Mouse (Mus musculus): ENCODE measurements around the gene Fkbp11.
"Not testable (repeated sequence)": the region's sequence is repeated elsewhere in the genome, so short reads cannot be mapped to it uniquely, and the experiment has no call there.

The Fkbp11 gene

GRCm38 (mm10) chr15:98727443-98728321, at the start of gene Fkbp11:
TSS of gene Fkbp11 (minus strand) at chr15:98728198.
- no peak for DNase-seq

DNA sequence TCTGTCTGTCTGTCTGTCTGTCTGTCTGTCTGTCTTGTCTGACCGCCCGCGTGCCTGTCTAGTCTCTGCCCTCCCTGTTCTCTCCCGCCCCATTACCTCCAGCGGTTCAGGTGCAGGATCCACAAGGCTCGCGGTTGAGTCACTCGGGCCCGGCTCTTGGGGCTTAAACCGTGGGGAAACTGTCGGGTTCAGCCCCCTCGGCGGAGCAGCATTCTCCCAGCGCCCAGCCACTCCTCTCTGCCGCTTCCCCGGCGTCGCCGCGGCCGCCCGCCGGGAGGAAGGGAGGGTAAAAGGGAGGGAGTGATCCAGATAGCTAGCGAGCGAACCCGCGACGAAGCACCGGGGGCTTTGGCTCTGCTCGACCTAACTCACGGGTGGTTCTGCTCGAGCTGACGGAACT, 49.8 kb upstream of the Fkbp11 start, which contains the start of gene Wnt10b:
TSS of gene Wnt10b (minus strand) at position 389 of the 400 bp plus-strand sequence.
- no peak for DNase-seq

DNA sequence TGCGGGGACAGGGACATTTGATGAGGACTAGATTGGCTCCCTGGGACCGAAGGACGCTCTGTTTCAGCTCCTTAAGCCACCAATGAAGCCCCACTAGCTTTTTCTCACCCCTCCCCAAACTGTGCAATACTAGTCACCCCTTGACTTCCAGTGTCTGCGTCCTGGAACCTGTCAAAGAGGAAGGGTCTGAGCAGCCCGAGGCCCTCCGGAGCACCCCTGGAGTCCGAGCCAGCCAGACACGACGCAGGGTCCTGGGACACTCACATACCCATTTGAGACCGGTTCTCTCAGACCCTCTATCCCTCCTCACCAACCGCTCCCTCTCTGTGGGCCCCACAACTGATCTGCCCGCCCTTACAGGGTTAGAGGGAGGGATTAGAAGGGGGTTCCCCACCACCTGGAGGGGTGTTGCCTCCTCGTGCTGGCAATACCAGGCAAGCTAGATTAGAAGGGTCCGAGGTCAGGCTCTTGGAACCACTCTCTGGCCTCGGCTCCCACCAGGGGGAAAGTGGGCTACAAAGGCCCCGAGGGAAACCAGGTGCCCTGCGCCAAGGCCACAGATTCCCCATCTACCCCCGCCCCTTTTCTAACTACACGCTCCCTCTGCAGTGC, 49.1 kb upstream of the Fkbp11 start:
- DNase-seq = no peak

DNA sequence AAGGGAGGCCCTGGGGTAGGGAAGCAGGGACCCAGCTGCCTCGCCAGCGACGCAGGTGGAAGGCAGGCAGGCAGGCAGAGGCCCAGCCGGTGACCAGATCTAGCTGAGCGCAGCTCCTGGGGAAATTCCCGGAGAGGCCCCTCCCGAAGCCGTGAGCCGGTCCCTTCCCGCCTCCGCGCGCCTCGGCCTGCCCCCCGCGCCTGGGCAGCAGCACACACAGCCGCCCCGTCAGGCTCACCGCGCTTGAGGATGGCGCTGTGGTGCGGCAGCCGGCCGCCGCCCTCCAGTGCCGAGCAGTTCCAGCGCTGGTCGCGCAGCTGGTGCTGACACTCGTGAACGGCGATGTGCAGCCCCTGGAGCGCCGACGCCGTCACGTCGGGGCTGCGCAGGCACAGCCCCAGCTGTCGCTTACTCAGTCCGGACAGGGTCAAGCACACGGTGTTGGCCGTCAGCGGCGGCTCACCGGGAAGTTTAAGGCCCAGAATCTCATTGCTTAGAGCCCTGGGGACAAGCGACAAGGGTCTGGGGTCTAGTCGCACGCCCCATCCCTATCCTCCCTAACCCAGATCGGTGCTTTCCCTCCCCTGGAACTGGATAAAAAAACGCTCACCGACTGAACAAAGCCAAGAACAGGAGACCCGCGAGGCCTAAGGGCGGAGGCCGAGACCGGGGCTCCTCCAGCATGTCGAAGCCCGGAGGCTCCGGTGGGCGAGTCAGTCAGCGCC, 48.4 kb upstream of the Fkbp11 start:
- DNase-seq = no peak

- no peak for DNase-seq
Observed at GRCm38 (mm10) chr15:98775533-98775932, 47.5 kb upstream of the Fkbp11 start.

GRCm38 (mm10) chr15:98774096-98774495, 46.1 kb upstream of the Fkbp11 start:
- no peak for DNase-seq

DNA sequence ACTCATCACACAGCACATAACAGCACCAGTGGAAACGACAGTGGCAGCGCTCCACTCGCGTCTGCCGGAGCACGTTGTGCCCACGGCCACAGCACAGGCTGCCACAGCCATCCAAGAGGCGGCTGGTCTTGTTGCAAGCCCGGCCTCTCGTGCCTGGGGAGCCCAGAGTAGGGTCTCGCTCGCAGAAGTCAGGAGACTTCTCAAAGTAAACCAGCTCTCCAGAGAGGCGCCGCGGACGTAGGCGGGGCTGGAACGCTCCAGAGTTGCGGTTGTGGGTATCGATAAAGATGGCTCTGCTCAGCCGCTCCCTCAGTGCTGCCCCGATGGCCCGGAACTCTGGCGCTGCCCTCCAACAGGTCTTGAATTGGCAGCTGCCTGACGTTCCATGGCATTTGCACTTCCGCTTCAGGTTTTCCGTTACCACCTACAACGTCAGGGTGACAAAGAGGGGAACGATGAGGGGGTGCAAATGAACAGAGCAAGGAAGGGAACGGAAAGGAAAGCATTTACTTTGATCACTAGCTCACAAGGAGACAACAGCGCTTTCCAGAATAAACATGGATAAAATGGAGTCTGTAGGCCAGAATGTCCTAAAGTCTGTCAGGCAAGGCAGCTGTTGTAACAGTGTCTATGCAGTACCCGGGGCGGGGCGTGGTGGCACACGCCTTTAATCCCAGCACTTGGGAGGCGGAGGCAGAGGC, 44.7 kb upstream of the Fkbp11 start:
- no peak for DNase-seq

DNA sequence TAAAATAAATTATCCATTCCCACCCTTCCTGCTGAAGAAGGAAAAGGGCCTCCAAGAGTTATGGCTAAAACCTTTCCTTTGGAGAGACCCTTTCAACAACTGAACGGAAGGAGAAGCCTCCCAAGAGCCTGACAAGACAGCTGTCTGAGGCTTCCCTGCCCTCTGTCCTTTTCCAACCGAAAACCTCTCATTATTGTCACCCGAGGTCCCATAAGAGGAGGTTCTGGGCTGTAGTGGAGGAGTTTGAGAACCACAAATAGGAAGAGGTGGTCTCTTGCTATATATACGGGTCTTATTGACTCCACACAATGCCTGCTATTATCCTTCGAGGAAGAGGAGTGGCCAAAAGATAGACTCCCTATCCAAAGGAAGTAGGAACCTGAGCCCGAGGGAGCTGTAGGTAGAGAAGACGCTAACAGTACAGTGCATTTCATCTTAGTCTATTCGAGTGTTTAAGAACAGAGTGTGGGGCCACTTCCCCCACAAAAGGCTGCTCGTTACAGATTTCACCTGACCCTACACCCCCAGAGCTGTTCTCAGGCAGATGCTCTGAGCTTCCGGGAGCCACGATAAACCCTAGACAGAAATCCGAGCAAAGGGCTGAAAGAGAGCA, 43.9 kb upstream of the Fkbp11 start:
- DNase-seq = no peak

GRCm38 (mm10) chr15:98768259-98768658, 40.3 kb upstream of the Fkbp11 start:
- no peak for DNase-seq

DNA sequence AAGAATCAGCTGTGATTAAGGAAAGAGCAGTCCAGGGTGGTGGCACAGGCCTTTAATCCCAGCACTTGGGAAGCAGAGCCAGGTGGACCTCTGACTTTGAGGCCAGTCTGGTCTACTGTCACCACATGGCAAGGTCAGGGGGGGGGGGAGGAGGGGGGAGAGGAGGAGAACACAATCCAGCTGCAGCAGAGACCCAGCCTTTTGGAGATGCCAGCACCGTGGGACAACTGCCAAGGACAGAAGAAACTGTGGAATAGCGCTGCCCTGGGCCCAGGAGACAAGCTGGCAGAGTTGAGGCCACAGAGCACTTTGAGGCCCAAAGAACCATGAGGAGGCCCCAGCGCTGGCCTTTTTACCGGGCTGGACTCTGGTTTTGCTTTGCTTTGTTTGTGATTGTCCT, 37.9 kb upstream of the Fkbp11 start:
- no peak for DNase-seq

- DNase-seq = peak; percentile 98
Observed at GRCm38 (mm10) chr15:98762670-98763529, 34.9 kb upstream of the Fkbp11 start, which contains the start of gene Arf3. TSS of gene Arf3 (minus strand) at chr15:98763214.

- peak; percentile 78 for DNase-seq
Observed at GRCm38 (mm10) chr15:98762201-98762621, 34.2 kb upstream of the Fkbp11 start.

- DNase-seq = no peak
Observed at GRCm38 (mm10) chr15:98754125-98754524, 26.1 kb upstream of the Fkbp11 start.

- peak; percentile 42 for DNase-seq
Observed at GRCm38 (mm10) chr15:98753021-98753423, 25.0 kb upstream of the Fkbp11 start.

GRCm38 (mm10) chr15:98749093-98749492, 21.1 kb upstream of the Fkbp11 start:
- DNase-seq = no peak

GRCm38 (mm10) chr15:98747296-98747695, 19.3 kb upstream of the Fkbp11 start:
- no peak for DNase-seq

- no peak for DNase-seq
Observed at GRCm38 (mm10) chr15:98746344-98746965, 18.5 kb upstream of the Fkbp11 start.

- DNase-seq = not testable (repeated sequence)
Observed at GRCm38 (mm10) chr15:98743863-98744262, 15.9 kb upstream of the Fkbp11 start.

DNA sequence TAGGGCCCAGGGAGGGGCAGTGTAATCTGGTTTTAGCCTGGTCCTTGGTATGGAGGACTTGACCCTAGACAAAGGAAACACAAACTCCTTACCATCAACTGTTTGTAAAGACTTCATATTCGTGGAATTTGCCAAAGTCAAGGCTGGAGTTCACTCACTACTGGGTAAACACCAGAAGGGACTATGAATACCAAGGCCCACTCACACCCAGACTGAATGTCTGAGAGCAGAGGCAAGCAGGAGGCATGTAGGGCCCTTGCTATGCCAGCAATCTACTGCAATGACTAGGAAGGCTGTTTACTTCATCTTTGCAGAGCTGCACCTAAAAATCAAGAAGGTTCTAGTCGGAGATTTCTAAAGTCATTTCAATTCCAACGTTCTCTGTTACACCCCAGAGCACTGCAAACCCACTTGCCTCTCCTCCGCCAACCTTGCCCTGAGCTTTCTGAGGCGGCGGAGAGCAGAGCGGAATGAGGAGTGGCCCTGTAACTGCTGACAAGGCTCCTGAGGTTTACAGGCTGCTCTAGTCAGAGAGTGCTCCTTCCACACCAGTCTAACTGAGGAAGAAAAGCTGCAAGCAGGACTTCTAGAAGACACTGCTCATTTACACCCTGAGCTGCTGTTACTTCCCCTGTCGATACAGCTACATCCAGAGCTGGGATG, 14.9 kb upstream of the Fkbp11 start:
- DNase-seq = no peak

GRCm38 (mm10) chr15:98740219-98740618, 12.2 kb upstream of the Fkbp11 start:
- no peak for DNase-seq
